Comparison of ENCODE assay signal across 8 mouse cellular contexts in genomic region chr11:109316921-109317320, GRCm38 (mm10). TPM values are rescaled to one million over a fixed set of nuclear protein-coding genes. Genes with fewer than 3 reads are reported as not detected.
A peak's percentile ranks its signal among the peaks of the same experiment; 100 is the strongest.
DNase-seq lines count a peak whose midpoint lies in the region; ATAC-seq lines count a peak whose summit lies in the region.

No protein-coding gene starts in this region.

- 42% methylated on average over 4 of the region's 4 CpGs for WGBS in hindbrain, embryonic 10.5 days

- no peaks in the 10 kb centered on the region for H3K36me3 ChIP-seq in splenic B cell, adult 2 months (ENCODE audit: control insufficient read depth, insufficient read depth, low read length, poor library complexity, severe bottlenecking)
- no peaks in the 10 kb centered on the region for H3K36me3 ChIP-seq in hindbrain, embryonic 10.5 days

- 0 out of 2 replicates have a peak, but pooled peaks cover 3% of the 10 kb centered on the region for H3K9me3 ChIP-seq in hindbrain, embryonic 10.5 days

- H3K27me3 ChIP-seq in splenic B cell, adult 2 months (ENCODE audit: control insufficient read depth, insufficient read depth, low read length, poor library complexity, severe bottlenecking) = no peaks in the 10 kb centered on the region
- peaks cover 34% of the 10 kb centered on the region for H3K27me3 ChIP-seq in hindbrain, embryonic 10.5 days (ENCODE audit: insufficient read depth, poor library complexity, severe bottlenecking)

- H3K4me3 ChIP-seq in hindbrain, embryonic 10.5 days = no peak overlapping the region

- intact Hi-C loops in left cerebral cortex, postnatal 14 days (cut with DNase I) = loop anchor here (5.0 kb wide), 1 partner anchor 270 kb away; no protein-coding TSS in a partner anchor

- peaks cover 9% of the 10 kb centered on the region for H3K4me1 ChIP-seq in hindbrain, embryonic 10.5 days (replicated peaks)

- peak; percentile 72 for ATAC-seq in common myeloid progenitor, adult 5-6 weeks (replicated peaks; ENCODE audit: low read depth, poor library complexity, severe bottlenecking)

- H3K27ac ChIP-seq in hindbrain, embryonic 10.5 days = no peak overlapping the region

- DNase-seq in heart, adult 8-10 months (ENCODE audit: low spot score) = peak; percentile 41
- no peak for DNase-seq in heart, adult 11 months
- peak; percentile 16 to 28 for DNase-seq in urinary bladder, postnatal 36 days (ENCODE audit: low spot score in 2 of 2)
- no peak for DNase-seq in urinary bladder, adult 2 months (ENCODE audit: low spot score)
- peak; percentile 50 to 69 for DNase-seq in left cerebral cortex, postnatal 14 days (ENCODE audit: low spot score in 2 of 2)
- DNase-seq in splenic B cell, adult 2 months (ENCODE audit: low read depth, low spot score) = peak; percentile 68
- no peak for DNase-seq in hindbrain, embryonic 10.5 days (ENCODE audit: low spot score)

RNA-seq across cellular contexts. Expression of gene Rgs9, which starts 19.0 kb away (rescaled TPM):
- under 1 TPM; 0.09 to 0.34 (median 0.16) TPM for total RNA-seq in heart, adult 8-10 months (2022)
- polyA plus RNA-seq in urinary bladder, adult 2 months (2012; rRNA removed) = 1.8 and 1.9 TPM in 2 replicates
- total RNA-seq in common myeloid progenitor, adult 5-6 weeks (2017) = 0.10 and 0.14 TPM in 2 replicates
- total RNA-seq in left cerebral cortex, postnatal 14 days (2021) = 10 to 100 TPM; 17.6 to 31.9 TPM
- 1.3 and 1.8 TPM in 2 replicates for polyA plus RNA-seq in hindbrain, embryonic 10.5 days (2016; fragmentation: Nextera tagmentation; extraction: Ambion mirVana)

RNA-seq across cellular contexts. Expression of gene Gna13, which starts 45.7 kb away (rescaled TPM):
- 10 to 100 TPM; 25.4 to 29.3 (median 27.4) TPM for total RNA-seq in heart, adult 8-10 months (2022)
- 26.0 and 28.9 TPM in 2 replicates for polyA plus RNA-seq in urinary bladder, adult 2 months (2012; rRNA removed)
- total RNA-seq in common myeloid progenitor, adult 5-6 weeks (2017) = 43.8 and 49.6 TPM in 2 replicates
- total RNA-seq in left cerebral cortex, postnatal 14 days (2021) = 10 to 100 TPM; 41.8 to 45.6 TPM
- 15.6 and 20.2 TPM in 2 replicates for polyA plus RNA-seq in hindbrain, embryonic 10.5 days (2016; fragmentation: Nextera tagmentation; extraction: Ambion mirVana)

Comparison
In these comparisons a context has a peak if more than half of its experiments do, and no peak if none do; other contexts are left out.
1. DNase-seq: peak in heart, adult 8-10 months (single experiment), urinary bladder, postnatal 36 days (2 of 2), left cerebral cortex, postnatal 14 days (2 of 2) and splenic B cell, adult 2 months (single experiment); none in heart, adult 11 months (single experiment), urinary bladder, adult 2 months (single experiment) and hindbrain, embryonic 10.5 days (single experiment).
2. RNA of gene Rgs9, which starts 19.0 kb away (total RNA-seq): 17.6 to 31.9 TPM in left cerebral cortex, postnatal 14 days; 0.09 to 0.34 TPM in heart, adult 8-10 months and 0.10 to 0.14 TPM in common myeloid progenitor, adult 5-6 weeks; every median in the first group is over 10 times any median in the second.